Mouse (Mus musculus) liver, postnatal 0 days (tissue): ENCODE measurements around the gene Gon4l.

Source experiments
- CTCF ChIP-seq: sonication (generic); IDR thresholded peaks from 2 replicates; pipeline ENCODE4 v1.5.1; 2016; ENCODE audit warnings: antibody characterized with exemption, low read depth
- EP300 ChIP-seq: IDR thresholded peaks from 2 replicates; pipeline ENCODE4 v1.6.1; 2016; ENCODE audit warnings: antibody characterized with exemption, low read depth, mild to moderate bottlenecking

GRCm38 (mm10) chr3:88914384-88914810 is 79.4 kb downstream of the Gon4l start:
- no peak for TF ChIP-seq CTCF
- TF ChIP-seq EP300, result no peak
